Mouse (Mus musculus): ENCODE measurements around the gene Gfer.

GRCm38 (mm10) chr17:24723122-24723880 lies 27.3 kb upstream of the Gfer start:
- no peak for TF ChIP-seq POLR2A (IDR thresholded peaks at IDR 0.05; ENCODE audit: borderline replicate concordance, insufficient read depth, low read length)
- no peak for TF ChIP-seq CTCF (IDR thresholded peaks at IDR 0.05; ENCODE audit: borderline replicate concordance, insufficient read depth, low read depth, low read length)

Data from cerebellum, adult 2 months (tissue).